Mouse (Mus musculus): ENCODE data around the gene Gcsh.

The Gcsh gene

DNA sequence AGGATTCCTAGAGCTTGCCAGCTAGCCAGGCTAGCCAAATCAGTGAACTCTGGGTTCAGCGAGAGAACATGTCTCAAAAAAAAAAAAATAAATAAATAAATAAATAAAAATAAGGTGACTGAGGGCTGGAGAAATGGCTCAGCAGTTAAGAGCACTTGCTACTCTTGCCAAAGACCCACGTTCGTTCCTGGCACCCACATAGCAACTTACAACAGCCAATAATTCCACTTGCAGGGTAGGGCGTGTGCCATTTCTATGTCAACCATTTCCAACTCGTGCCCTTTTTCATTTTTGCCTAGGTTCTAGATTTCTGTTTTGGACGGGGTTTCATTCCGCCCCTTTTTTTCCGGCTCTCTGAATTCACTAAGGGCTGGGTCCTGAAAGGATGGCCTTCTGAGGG is 15.3 kb downstream of the Gcsh start:
- in situ Hi-C loops (cut with MboI, MseI), result loop anchor here (5.0 to 10.0 kb wide), 2 partner anchors 36 to 1933 kb away; partner anchors contain the start of gene Atmin (in 2 of the 2)

- in situ Hi-C loops (cut with MboI, MseI), result loop anchor here (5.0 to 10.0 kb wide), 2 partner anchors 33 to 1931 kb away; partner anchors contain the start of gene Atmin (in 2 of the 2)
These were observed 17.7 kb downstream of the Gcsh start for GRCm38 (mm10) chr8:116975606-116976005.

GRCm38 (mm10) chr8:116975066-116975465 is 18.3 kb downstream of the Gcsh start:
- in situ Hi-C loops (cut with MboI, MseI), result loop anchor here (5.0 to 10.0 kb wide), 2 partner anchors 33 to 1930 kb away; partner anchors contain the start of gene Atmin (in 2 of the 2)

DNA sequence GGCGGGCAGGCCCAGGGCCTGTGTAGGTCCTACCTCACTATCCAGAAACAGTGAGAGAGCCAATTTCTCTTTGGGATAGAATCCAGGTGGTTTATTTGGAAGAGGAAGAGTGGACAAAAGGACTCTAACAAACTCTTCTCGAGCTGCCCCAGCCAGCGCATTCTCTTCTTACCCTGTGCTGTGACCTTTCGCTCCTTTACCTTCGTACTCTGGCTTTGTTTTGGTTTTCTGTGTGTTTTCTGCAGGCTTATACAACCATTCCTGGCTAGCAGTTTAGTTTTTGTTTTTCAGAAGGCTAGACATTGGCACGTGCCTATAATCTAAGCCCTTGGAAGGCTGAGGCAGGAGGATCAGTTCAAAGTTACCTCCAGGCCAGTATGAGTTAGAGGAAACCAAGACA is 23.8 kb downstream of the Gcsh start:
- in situ Hi-C loops (cut with MboI, MseI), result no loop called here

GRCm38 (mm10) chr8:116954415-116954814 is 38.9 kb downstream of the Gcsh start:
- in situ Hi-C loops (cut with MboI, MseI), result no loop called here

GRCm38 (mm10) chr8:116952428-116952827 is 40.9 kb downstream of the Gcsh start:
- in situ Hi-C loops (cut with MboI, MseI), result no loop called here

DNA sequence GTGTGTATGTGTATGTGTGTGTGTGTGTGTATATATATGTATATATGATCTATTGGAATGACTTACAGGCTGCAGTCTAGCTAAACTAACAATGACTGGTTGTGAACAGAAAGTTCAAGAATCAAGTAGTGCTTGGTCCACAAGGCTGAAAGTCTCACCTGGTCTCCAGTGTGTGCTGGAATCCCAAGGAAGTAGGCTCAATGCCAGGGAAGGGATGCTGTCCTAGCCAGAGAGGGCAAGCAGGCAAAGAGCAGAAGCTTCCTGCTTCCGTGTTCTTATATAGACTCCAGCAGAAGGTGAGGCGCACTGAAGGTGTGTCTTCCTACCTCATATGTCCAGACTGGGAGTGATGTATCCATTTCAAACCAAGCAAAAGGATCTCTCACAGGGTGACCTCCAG is 41.6 kb downstream of the Gcsh start:
- in situ Hi-C loops (cut with MboI, MseI), result no loop called here

- in situ Hi-C loops (cut with MboI, MseI), result no loop called here
These were observed 42.0 kb downstream of the Gcsh start for GRCm38 (mm10) chr8:116951369-116951768.

DNA sequence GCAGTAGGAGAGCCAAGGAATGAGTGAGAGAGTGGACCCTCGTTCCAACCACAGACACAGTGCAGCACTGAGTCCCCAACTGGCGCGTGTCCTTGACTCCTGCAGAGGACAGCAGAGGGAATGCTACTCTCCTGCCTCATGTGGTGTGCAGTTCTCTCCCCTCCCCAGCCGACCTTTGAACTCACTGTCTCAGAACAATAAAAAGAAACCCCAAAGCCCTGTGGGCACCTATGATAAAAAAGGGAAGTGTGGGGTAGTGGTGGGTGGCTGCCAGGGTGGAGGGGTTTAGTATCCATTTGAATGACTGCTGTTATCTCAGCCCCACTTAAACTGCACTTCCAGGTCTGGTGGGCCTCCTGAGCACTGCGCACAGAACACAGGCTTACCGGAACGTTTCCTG is 45.7 kb downstream of the Gcsh start:
- in situ Hi-C loops (cut with MboI, MseI), result no loop called here

GRCm38 (mm10) chr8:116946851-116947250 is 46.5 kb downstream of the Gcsh start:
- in situ Hi-C loops (cut with MboI, MseI), result no loop called here

GRCm38 (mm10) chr8:116946268-116946838 is 47.0 kb downstream of the Gcsh start:
- in situ Hi-C loops (cut with MboI, MseI), result no loop called here

DNA sequence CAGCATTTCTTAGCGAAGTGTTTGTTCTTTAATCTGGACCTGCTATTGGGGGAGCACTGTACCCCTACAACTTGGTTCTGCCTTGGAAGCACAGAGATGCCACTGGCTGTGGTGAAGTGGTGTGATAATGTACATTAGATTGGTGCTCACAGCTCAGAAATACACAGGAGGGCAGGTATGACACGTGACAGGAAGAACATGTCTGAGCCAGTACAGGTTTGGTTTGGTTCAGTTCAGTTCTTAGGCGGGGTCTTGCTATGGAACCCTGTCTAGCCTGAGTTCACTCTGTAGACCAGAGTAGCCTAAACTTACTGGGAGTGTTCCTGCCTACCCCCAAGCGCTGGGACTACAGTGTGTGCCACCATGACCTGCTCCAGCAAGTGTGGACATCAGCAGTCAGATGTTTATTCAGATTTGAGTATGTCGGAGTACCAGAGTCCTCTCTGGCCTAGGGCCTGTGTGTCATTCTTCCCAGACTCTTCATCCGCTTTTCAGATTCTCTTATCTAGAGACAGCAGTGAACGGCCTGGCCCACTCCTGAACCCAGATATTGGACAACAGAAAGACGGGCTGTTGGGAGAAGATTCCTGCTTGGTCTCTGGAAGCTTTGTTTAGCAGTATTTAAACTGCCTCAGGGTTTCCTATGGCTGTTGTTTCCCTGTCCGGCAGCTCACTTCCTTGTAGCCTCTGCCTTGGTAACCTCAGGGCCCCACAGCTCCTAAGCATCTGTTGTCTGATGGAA is 48.0 kb downstream of the Gcsh start:
- in situ Hi-C loops (cut with MboI, MseI), result no loop called here

GRCm38 (mm10) chr8:116944385-116944696 is 49.0 kb downstream of the Gcsh start:
- in situ Hi-C loops (cut with MboI, MseI), result loop anchor here (5.0 kb wide), 1 partner anchor 33 kb away; the partner anchor contains the start of gene 1700030J22Rik (in 2 of the 2)

DNA sequence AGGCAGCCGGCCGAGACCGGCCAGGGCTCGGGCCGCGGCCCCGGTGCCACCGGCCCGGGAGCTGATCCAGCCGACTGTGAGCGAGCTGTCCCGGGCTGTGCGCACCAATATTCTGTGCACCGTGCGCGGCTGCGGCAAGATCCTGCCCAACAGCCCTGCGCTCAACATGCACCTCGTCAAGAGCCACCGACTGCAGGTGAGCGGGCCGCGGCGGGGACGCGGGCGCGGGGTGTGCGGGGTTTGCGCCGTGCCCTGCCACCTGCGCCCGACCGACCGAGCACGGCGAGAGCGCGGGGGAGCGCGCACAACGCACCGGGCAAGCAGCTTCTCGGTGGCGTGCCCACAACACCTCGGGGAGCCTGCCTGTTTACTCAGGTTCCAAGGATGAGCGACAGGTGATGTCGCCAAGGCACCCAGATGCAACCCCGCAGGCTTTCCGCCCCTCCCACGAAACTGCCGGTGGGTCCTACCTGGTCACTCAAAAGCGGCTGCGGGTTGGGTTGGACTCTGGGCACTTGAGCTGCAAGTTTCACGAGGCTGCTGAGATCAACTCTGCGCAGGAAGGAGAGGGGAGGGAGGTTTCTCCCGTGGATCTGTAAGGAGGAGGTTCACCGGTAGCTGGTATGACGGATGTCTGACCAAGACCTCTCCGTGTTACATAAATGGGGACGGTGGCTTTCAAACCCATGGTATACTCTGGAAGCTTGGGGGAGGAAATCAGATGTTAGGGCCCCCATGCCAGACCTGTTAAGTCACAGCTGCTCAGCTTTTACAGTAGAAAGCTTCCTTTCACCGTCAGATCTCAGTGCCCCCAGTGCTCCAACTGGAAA is 49.6 kb downstream of the Gcsh start:
- in situ Hi-C loops (cut with MboI, MseI), result loop anchor here (5.0 kb wide), 1 partner anchor 34 kb away; the partner anchor contains the start of gene 1700030J22Rik (in 2 of the 2)

GRCm38 (mm10) chr8:116943161-116943554 is 50.2 kb downstream of the Gcsh start, which contains the start of gene Atmin:
TSS of gene Atmin (plus strand) at chr8:116943393.
- in situ Hi-C loops (cut with MboI, MseI), result loop anchor here (5.0 kb wide), 1 partner anchor 34 kb away; the partner anchor contains the start of gene 1700030J22Rik (in 2 of the 2)

- in situ Hi-C loops (cut with MboI, MseI), result loop anchor here (5.0 kb wide), 1 partner anchor 35 kb away; the partner anchor contains the start of gene 1700030J22Rik (in 2 of the 2)
These were observed 50.9 kb downstream of the Gcsh start for GRCm38 (mm10) chr8:116942284-116943058.

DNA sequence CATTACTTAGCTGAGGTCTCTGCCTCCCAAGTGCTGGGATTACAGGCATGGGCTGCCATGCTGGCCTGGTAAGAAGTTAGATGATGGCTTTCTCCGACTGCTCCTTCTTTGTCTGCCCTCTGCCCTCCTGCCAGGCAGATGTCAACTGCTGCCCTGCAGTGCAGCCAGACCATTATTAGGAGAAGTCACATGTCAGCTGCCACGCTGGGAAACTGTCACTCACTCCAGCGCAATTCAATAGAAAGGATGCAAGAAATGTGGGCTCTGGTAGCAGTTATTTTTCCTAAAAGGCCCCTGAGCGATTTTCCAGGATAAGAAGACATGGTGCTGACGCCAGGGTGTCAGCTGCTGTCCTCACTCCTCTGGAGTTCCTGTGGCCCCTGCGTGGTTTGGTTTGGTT is 57.8 kb downstream of the Gcsh start:
- in situ Hi-C loops (cut with MboI, MseI), result no loop called here

DNA sequence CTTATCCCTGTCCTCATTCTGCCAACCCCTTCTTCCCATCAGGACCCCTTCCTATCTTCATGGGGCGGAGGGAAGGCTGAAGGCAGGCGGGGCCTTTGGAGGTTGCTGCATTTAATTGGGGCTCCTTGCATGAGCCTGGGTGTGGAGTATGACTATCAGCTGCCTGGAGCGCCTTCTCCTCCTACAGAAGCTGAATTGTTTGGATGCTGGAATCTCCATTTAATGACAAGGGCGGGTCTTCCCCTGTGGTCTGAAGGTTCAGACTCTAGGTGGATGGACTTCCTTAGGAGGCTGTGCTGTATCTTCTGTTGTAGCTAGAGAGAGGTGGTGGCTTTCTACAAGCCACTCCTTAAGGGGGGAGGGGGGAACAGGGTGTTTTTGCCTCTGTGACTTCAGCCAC is 58.4 kb downstream of the Gcsh start:
- in situ Hi-C loops (cut with MboI, MseI), result no loop called here

Data from T-helper 17 cell (primary cell).